Mouse (Mus musculus) small intestine, adult 2 months (tissue): Measurements from ENCODE around the gene Extl1.
A peak's percentile ranks its signal among the peaks of the same experiment; 100 is the strongest.

Experiments used
- CTCF ChIP-seq: fragments of 200-500 bp; IDR thresholded peaks from 2 replicates; pipeline ENCODE4 v1.5.1; 2012; ENCODE audit warnings: low read depth, mild to moderate bottlenecking, control low read depth, inconsistent platforms, low read length, moderate library complexity, mixed read lengths; ENCODE audit not compliant: insufficient replicate concordance, insufficient read length; ENCODE audit errors: extremely low read depth
- POLR2A ChIP-seq: fragments of 200-500 bp; IDR thresholded peaks from 2 replicates; pipeline ENCODE4 v1.6.1; 2012; ENCODE audit warnings: low read depth, mild to moderate bottlenecking, control low read depth, inconsistent platforms, low read length, moderate library complexity

DNA sequence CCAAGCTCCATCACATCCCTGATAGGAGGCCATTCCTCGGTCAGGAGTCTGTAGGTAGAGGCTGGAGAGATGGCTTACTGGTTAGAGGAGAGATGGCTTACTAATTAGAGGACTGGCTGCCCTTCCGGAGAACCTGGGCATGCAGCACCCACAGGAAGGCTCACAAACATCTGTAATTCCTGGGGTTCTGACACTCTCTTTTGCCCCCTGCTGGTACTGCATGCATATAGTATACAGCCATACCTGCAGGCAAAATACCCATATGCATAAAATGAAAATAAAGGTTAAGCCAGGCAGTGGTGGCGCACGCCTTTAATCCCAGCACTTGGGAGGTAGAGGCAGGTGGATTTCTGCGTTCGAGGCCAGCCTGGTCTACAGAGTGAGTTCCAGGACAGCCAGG is 3.6 kb upstream of the Extl1 start:
- TF ChIP-seq CTCF = peak; percentile 26; the same call in 1 of the 2 replicates
- TF ChIP-seq POLR2A = no peak
